Mouse (Mus musculus): ENCODE measurements around the gene Rnase13.

The Rnase13 gene

DNA sequence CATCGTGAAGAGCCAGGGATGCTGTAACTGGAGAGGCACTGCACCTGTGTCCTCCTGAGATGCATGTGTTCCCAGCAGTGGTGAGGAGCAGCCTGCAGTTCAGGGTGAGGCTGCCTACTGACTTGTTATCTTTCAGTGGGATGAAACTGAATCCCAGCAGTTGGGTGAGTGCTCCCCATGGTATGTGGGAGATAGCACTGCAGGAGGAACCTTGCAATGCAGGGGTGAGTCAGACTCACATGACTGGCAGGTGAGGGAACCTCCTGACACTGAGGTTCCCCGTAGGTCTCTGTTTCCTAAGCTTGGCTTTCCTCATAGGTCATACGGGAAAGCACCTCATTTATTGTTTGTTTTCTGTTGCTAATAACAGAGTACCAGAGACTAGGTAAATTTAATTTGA lies 45.1 kb downstream of the Rnase13 start:
- in situ Hi-C loops (cut with MboI, MseI), result no loop called here

DNA sequence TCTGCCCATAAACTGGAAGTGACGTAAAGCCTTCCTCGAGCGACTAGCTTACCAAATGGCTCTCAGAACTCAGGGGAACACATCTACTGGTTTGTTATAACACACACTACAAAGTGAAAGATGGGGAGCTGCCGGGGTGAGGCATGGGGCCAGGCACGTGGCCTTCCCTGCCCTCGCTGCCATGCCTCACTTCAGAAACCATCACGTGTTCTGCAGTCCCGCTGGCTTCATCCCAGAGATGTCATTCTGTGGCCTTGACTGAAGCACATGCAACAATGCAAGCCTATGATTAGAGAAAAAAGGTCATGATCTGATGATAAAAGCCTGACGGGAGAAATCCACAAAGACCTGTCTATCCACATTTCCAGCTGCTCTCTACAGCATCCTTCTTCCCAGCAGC lies 50.8 kb downstream of the Rnase13 start:
- in situ Hi-C loops (cut with MboI, MseI), result loop anchor here (5.0 kb wide), 1 partner anchor 89 kb away; no protein-coding TSS in a partner anchor

Data from T-helper 1 cell (primary cell).